Mouse (Mus musculus) right cerebral cortex, adult 2 months (tissue): ENCODE results near the gene Pik3cd.

Experiments
- DNase-seq, 2 experiments: peaks; one replicate each; pipeline ENCODE4 v3.0.0; 2021 to 2022; ENCODE audit warnings: low spot score in 2 of 2

The Pik3cd gene

GRCm38 (mm10) chr4:149609256-149610025 lies 92.9 kb downstream of the Pik3cd start:
- peak; percentile 59 to 69 for DNase-seq

- DNase-seq = no peak
These were observed 94.1 kb downstream of the Pik3cd start for GRCm38 (mm10) chr4:149608309-149608638.

GRCm38 (mm10) chr4:149607591-149608308 lies 94.6 kb downstream of the Pik3cd start:
- no peak for DNase-seq

- DNase-seq = no peak
These were observed 95.5 kb downstream of the Pik3cd start for GRCm38 (mm10) chr4:149606766-149607358.

GRCm38 (mm10) chr4:149606056-149606455 lies 96.3 kb downstream of the Pik3cd start:
- DNase-seq = no peak

GRCm38 (mm10) chr4:149604518-149604917 lies 97.9 kb downstream of the Pik3cd start:
- no peak for DNase-seq

- DNase-seq = no peak
These were observed 98.5 kb downstream of the Pik3cd start for GRCm38 (mm10) chr4:149603860-149604259.

GRCm38 (mm10) chr4:149602236-149602635 lies 100.1 kb downstream of the Pik3cd start:
- no peak for DNase-seq

GRCm38 (mm10) chr4:149601484-149601883 lies 100.9 kb downstream of the Pik3cd start:
- no peak for DNase-seq

- DNase-seq = no peak
These were observed 102.2 kb downstream of the Pik3cd start for GRCm38 (mm10) chr4:149600130-149600529.

- DNase-seq = no peak
These were observed 102.8 kb downstream of the Pik3cd start for GRCm38 (mm10) chr4:149599549-149599948.
